Mouse (Mus musculus) ES-Bruce4 (cell line): ENCODE measurements around the gene Gm49486.

Source experiments
- CTCF ChIP-seq: IDR thresholded peaks from one replicate; pipeline ENCODE4 v1.8.1; 2011; ENCODE audit warnings: low read depth, low read length
- EP300 ChIP-seq: IDR thresholded peaks from 2 replicates; pipeline ENCODE4 v1.6.1; 2011; ENCODE audit warnings: low read depth, low read length; ENCODE audit not compliant: insufficient read depth

GRCm38 (mm10) chr15:79298553-79298952 lies 69.4 kb downstream of the Gm49486 start:
- no peak for TF ChIP-seq CTCF
- no peak for TF ChIP-seq EP300
